Mouse (Mus musculus): Measurements from ENCODE around the gene Myom1. TPM values are rescaled to one million over a fixed set of nuclear protein-coding genes. Genes with fewer than 3 reads are reported as not detected.

Gene Myom1
- total RNA-seq (2023) = 1 to 10 TPM; 6.2 to 7.1 TPM

GRCm38 (mm10) chr17:71002081-71002743 is at the start of gene Myom1:
Myom1 (plus strand) TSS chr17:71002633.

GRCm38 (mm10) chr17:71002744-71003094 is 286 bp downstream of the Myom1 start, which contains the start of gene Myl12a:
Myl12a (minus strand) TSS chr17:71002878.

Other genes with a start within 250 kb of the Myom1 start
- 100 to 1,000 TPM; 228 to 235 TPM for gene Tgif1, start 149.1 kb upstream of the Myom1 start, total RNA-seq (2023)
- gene Myl12a, start 245 bp downstream of the Myom1 start, total RNA-seq (2023) = 100 to 1,000 TPM; 300 to 315 TPM
- 100 to 1,000 TPM; 113 to 130 TPM for gene Lpin2, start 179.9 kb downstream of the Myom1 start, total RNA-seq (2023)

Data from monocyte, adult 59 days (primary cell).